ENCODE assay signal across 22 mouse cellular contexts in the genomic region with DNA sequence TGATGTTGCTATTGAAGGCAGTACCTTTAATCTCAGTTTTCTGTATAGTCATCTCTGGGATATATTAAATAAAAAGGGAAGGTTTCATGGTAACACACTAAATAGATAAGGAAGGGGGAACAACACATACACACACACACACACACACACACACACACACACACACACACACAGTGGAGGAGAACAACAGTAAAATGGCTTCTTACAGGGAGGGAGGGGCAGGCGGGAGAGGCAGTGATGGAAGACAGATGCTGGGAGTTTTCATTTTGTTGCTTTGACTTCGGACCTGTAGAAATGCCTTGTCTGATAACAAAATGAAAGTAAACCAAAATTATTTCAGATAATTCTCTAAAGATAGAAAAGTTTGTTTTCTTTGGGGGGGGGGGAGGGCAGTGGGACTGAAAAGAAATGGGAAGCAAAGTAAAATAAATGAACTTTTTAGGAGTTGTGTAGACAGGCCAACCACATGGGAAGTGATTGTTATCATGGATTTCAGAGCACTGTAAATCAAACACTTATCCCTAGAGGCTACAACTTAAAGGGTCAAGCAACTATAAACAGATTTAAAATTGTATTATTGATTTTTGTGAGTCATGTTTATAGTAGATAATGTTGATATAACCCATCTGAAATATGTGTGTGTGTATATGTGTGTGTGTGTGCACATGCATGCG.
"Had no signal": no experiment of that assay in that cellular context is flagged by ENCODE, and none has a peak within 500 bp of the region (broad histone marks: within the 10 kb centered on the region; RNA-seq: fewer than 3 reads in every experiment).

No protein-coding gene starts in this region.

- H3K27ac ChIP-seq: heart, adult 2 months; heart, embryonic 13.5 days; heart, embryonic 15.5 days; hindbrain, embryonic 13.5 days; hindbrain, embryonic 15.5 days; hindbrain, postnatal 0 days; limb, embryonic 13.5 days; limb, embryonic 15.5 days; liver, embryonic 12.5 days; liver, embryonic 14.5 days had no signal

- H3K4me2 ChIP-seq: heart, embryonic 11.5 days; heart, embryonic 13.5 days; heart, embryonic 15.5 days; hindbrain, embryonic 13.5 days; hindbrain, embryonic 15.5 days; limb, embryonic 13.5 days; limb, embryonic 15.5 days; liver, embryonic 12.5 days had no signal

- H3K4me3 ChIP-seq: heart, adult 2 months; heart, embryonic 13.5 days; heart, embryonic 15.5 days; hindbrain, embryonic 13.5 days; hindbrain, embryonic 15.5 days; limb, embryonic 13.5 days; limb, embryonic 15.5 days; liver, embryonic 12.5 days had no signal

- ATAC-seq: forebrain, postnatal 0 days; hindbrain, postnatal 0 days; intestine, embryonic 16.5 days; liver, embryonic 12.5 days had no signal

- DNase-seq: forebrain, postnatal 0 days; gastrocnemius, postnatal 14 days; gastrocnemius, postnatal 36 days; heart, adult 2 months; heart, postnatal 14 days; heart, postnatal 36 days; kidney, adult 8-10 months; layer of hippocampus, adult 9-11 months; layer of hippocampus, postnatal 36 days; left cerebral cortex, postnatal 4 days; lung, adult 18-20 months had no signal

- H3K9ac ChIP-seq: forebrain, postnatal 0 days; heart, embryonic 13.5 days; heart, embryonic 15.5 days; hindbrain, embryonic 13.5 days; hindbrain, embryonic 15.5 days; limb, embryonic 13.5 days; limb, embryonic 15.5 days; liver, embryonic 12.5 days; liver, embryonic 14.5 days had no signal

- H3K27me3 ChIP-seq: heart, embryonic 13.5 days; heart, embryonic 15.5 days; hindbrain, embryonic 13.5 days; hindbrain, embryonic 15.5 days; limb, embryonic 13.5 days; limb, embryonic 15.5 days; liver, embryonic 12.5 days had no signal

- H3K36me3 ChIP-seq: heart, embryonic 13.5 days; heart, embryonic 15.5 days; hindbrain, embryonic 13.5 days; hindbrain, embryonic 15.5 days; limb, embryonic 13.5 days; limb, embryonic 15.5 days; liver, embryonic 12.5 days had no signal

- H3K4me1 ChIP-seq: limb, embryonic 13.5 days; limb, embryonic 15.5 days; liver, embryonic 12.5 days had no signal

- H3K9me3 ChIP-seq: heart, embryonic 13.5 days; heart, embryonic 15.5 days; hindbrain, embryonic 13.5 days; hindbrain, embryonic 15.5 days; limb, embryonic 13.5 days; limb, embryonic 15.5 days; liver, embryonic 12.5 days had no signal
